Mouse (Mus musculus) left cerebral cortex, postnatal 36 days (tissue): Measurements from ENCODE around the gene Mrpl28. TPM values are rescaled to one million over a fixed set of nuclear protein-coding genes. Genes with fewer than 3 reads are reported as not detected.
"Not testable (repeated sequence)": the region's sequence is repeated elsewhere in the genome, so short reads cannot be mapped to it uniquely, and the experiment has no call there.

ENCODE experiments used
- DNase-seq, 2 experiments: peaks; one replicate each; pipeline ENCODE4 v3.0.0; 2021 to 2022; ENCODE audit warnings: low spot score in 2 of 2, mixed read lengths in 1 of 2
- intact Hi-C: fragments of 180-260 bp; cut with DNase I; formaldehyde crosslinking; loops from one replicate; pipeline ENCODE4 v1.15.1; 2025
- total RNA-seq, 2 experiments: library from RNA; stranded (reverse); gene quantifications; 2 replicates each; pipeline ENCODE4 v1.2.3; 2021

Mrpl28 gene
- total RNA-seq, 2 experiments from 2014 or later, result 60.5 to 70.3 TPM

DNA sequence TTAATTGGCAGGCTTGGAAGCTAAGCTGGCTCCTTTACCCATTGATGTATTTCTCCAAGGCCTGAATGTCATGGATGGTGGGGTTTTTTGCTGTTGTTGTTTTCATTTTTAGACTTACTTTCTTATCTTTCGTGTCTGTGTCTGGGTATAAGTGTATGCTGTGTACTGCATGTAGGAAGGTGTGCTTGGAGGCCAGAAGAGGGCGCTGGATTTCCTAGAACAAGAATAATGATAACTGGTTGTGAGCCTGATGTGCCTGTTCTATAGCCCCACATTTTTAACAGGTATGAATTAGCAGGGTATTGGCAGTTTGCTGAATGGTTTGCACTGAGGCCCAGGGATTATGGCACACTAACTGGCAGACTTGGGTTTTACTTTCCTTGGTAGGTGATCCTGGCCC is 25.8 kb downstream of the Mrpl28 start:
- DNase-seq, result no peak
- intact Hi-C loops, result no loop called here

- DNase-seq, result no peak
- intact Hi-C loops, result no loop called here
These were observed 28.8 kb downstream of the Mrpl28 start for GRCm38 (mm10) chr17:26151886-26152630.

- intact Hi-C loops, result no loop called here
- DNase-seq, result no peak
These were observed 39.4 kb downstream of the Mrpl28 start for GRCm38 (mm10) chr17:26162736-26163135.

DNA sequence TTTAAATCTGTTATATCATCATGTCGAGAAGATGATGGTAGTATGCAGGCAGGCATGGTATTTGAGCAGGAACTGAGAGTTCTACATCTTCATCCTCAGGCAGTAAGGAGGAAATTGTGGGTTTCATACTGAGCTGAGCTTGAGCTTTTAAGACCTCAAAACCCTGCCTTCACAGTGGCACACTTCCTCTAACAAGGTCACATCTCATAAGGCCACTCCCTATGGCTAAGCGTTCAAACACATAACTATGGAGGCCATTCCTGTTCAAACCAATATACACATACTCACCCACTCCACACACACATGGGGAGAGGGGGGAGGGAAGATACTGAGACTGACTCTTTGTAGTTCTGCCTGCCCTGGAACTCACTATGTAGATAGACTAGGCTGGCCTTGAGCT is 44.7 kb downstream of the Mrpl28 start:
- intact Hi-C loops, result no loop called here
- DNase-seq, result no peak

DNA sequence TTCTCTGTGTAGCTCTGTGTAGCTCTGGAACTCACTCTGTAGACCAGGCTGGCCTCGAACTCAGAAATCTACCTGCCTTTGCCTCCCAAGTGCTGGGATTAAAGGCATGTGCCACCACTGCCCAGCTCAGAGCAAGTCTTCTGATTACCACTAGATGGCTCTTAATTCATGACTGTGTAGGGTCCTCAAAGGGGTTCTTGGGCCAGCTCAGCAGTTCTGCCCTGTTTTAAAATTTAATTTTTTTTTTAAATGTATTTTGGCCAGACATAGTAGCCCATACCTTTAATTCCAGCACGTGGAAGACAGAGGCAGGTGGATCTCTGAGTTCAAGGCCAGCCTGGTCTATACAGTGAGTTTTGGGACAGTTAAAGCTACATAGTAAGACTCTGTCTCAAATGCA is 51.9 kb downstream of the Mrpl28 start:
- intact Hi-C loops, DNase-seq: not testable (repeated sequence)

Other genes with a start within 250 kb of the Mrpl28 start
- 10 to 100 TPM; 33.3 to 36.4 TPM for gene Mettl26, start 248.4 kb upstream of the Mrpl28 start, total RNA-seq
- gene Wfikkn1, start 242.6 kb upstream of the Mrpl28 start, total RNA-seq, result 1 to 10 TPM; 1.4 to 1.5 TPM
- 10 to 100 TPM; 46.1 to 58.0 TPM for gene Rab40c, start 203.8 kb upstream of the Mrpl28 start, total RNA-seq
- gene Pigq, start 178.6 kb upstream of the Mrpl28 start, total RNA-seq, result 100 to 1,000 TPM; 106 to 120 TPM
- under 1 TPM in 1 of 2 experiments, not detected in 1; 0.30 TPM for gene Nhlrc4, start 178.5 kb upstream of the Mrpl28 start, total RNA-seq
- under 1 TPM; 0.41 to 0.59 TPM for gene A930017K11Rik, start 170.9 kb upstream of the Mrpl28 start, total RNA-seq
- gene Capn15, start 137.7 kb upstream of the Mrpl28 start, total RNA-seq, result 10 to 100 TPM; 40.8 to 58.4 TPM
- 100 to 1,000 TPM in 1 of 2 experiments, 10 to 100 TPM in 1; 98.8 to 117 TPM for gene Rab11fip3, start 53.9 kb upstream of the Mrpl28 start, total RNA-seq
- 10 to 100 TPM; 27.3 to 32.1 TPM for gene Decr2, start 33.2 kb upstream of the Mrpl28 start, total RNA-seq
- 1 to 10 TPM; 3.5 to 4.4 TPM for gene Nme4, start 27.9 kb upstream of the Mrpl28 start, total RNA-seq
- 10 to 100 TPM; 13.9 to 14.0 TPM for gene Tmem8, start 10.2 kb upstream of the Mrpl28 start, total RNA-seq
- 10 to 100 TPM; 22.5 to 25.1 TPM for gene Axin1, start 15.2 kb downstream of the Mrpl28 start, total RNA-seq
- gene Pdia2, start 75.6 kb downstream of the Mrpl28 start, total RNA-seq, result under 1 TPM; 0.30 to 0.45 TPM
- gene Rgs11, start 79.5 kb downstream of the Mrpl28 start, total RNA-seq, result 10 to 100 TPM; 35.7 to 54.1 TPM
- 100 to 1,000 TPM in 1 of 2 experiments, 10 to 100 TPM in 1; 94.2 to 130 TPM for gene Arhgdig, start 84.3 kb downstream of the Mrpl28 start, total RNA-seq
- 10 to 100 TPM; 17.9 to 18.3 TPM for gene Fam234a, start 120.7 kb downstream of the Mrpl28 start, total RNA-seq
- 10 to 100 TPM; 64.0 to 86.2 TPM for gene Luc7l, start 129.4 kb downstream of the Mrpl28 start, total RNA-seq